Mouse (Mus musculus) heart, embryonic 14.5 days (tissue): ENCODE measurements at regions not wholly inside any gene's neighbourhood (a gene's known extent, or its start where the extent isn't known, plus 50 kb on each side); places are given as distances from the start of the nearest gene placed in this dataset.

ENCODE experiments used
- ATAC-seq: fragments of 200-750 bp; cut with Nextera tagmentation; 2 replicates; pipeline ENCODE4 v1.8.0; 2017; ENCODE audit warnings: low read depth, moderate TSS enrichment; ENCODE audit not compliant: insufficient number of reproducible peaks, insufficient read depth, low FRiP score
- H3K27ac ChIP-seq, 2 experiments: fragments of 200-500 bp in 1 of 2; fragments of 300-500 bp in 1 of 2; sonication (generic) in 1 of 2; replicated peaks in 1 of 2; 2 replicates each; pipeline ENCODE4 v1.5.1; 2012 to 2014; ENCODE audit warnings: low read depth in 2 of 2, low read length in 2 of 2, control low read depth in 1 of 2, mild to moderate bottlenecking in 1 of 2, mixed read lengths in 1 of 2; ENCODE audit not compliant: control insufficient read depth in 1 of 2, insufficient read depth in 1 of 2
- H3K27me3 ChIP-seq: fragments of 300-500 bp; sonication (generic); 2 replicates; pipeline ENCODE4 v1.6.1; 2014; ENCODE audit warnings: mild to moderate bottlenecking, low read length, control low read depth; ENCODE audit not compliant: control insufficient read depth, insufficient read depth
- H3K36me3 ChIP-seq: fragments of 300-500 bp; sonication (generic); 2 replicates; pipeline ENCODE4 v1.6.1; 2014; ENCODE audit warnings: mild to moderate bottlenecking, control low read depth, low read length, mixed read lengths; ENCODE audit not compliant: control insufficient read depth, insufficient read depth
- H3K4me1 ChIP-seq, 2 experiments: fragments of 200-500 bp in 1 of 2; fragments of 300-500 bp in 1 of 2; sonication (generic) in 1 of 2; 2 replicates each; pipeline ENCODE4 v1.6.1; 2012 to 2014; ENCODE audit warnings: low read length in 2 of 2, control low read depth in 1 of 2, mixed read lengths in 1 of 2; ENCODE audit not compliant: control insufficient read depth in 2 of 2, insufficient read depth in 2 of 2
- H3K4me2 ChIP-seq: fragments of 300-500 bp; sonication (generic); 2 replicates; pipeline ENCODE4 v1.6.1; 2014; ENCODE audit warnings: mild to moderate bottlenecking, low read length
- H3K4me3 ChIP-seq, 2 experiments: fragments of 200-500 bp in 1 of 2; fragments of 300-500 bp in 1 of 2; sonication (generic) in 1 of 2; 2 replicates each; pipeline ENCODE4 v1.5.1; 2012 to 2014; ENCODE audit warnings: low read length in 2 of 2, mild to moderate bottlenecking in 2 of 2, control low read depth in 1 of 2, low read depth in 1 of 2, moderate library complexity in 1 of 2; ENCODE audit not compliant: control insufficient read depth in 1 of 2, insufficient read depth in 1 of 2
- H3K9ac ChIP-seq: fragments of 300-500 bp; sonication (generic); 2 replicates; pipeline ENCODE4 v1.6.1; 2014; ENCODE audit warnings: mild to moderate bottlenecking, low read length
- H3K9me3 ChIP-seq: fragments of 300-500 bp; sonication (generic); 2 replicates; pipeline ENCODE4 v1.6.1; 2016; ENCODE audit warnings: low read length, control low read depth; ENCODE audit not compliant: control insufficient read depth
- WGBS: fragments of 180-500 bp; shearing (Covaris S2); extraction: QIAGEN DNeasy Blood & Tissue Kit; methylation state at CpG from one replicate; pipeline ENCODE4 v1.1.7; 2014; 5-methylcytosine and 5-hydroxymethylcytosine counted together

GRCm38 (mm10) chr13:16805560-16805959 lies 793.9 kb downstream of the Inhba start:
- Histone ChIP-seq H3K27me3 (no peaks in the 10 kb centered on the region), H3K9ac (no peak overlapping the region), H3K4me2 (no peak overlapping the region), H3K27ac (no peak overlapping the region), H3K36me3 (no peaks in the 10 kb centered on the region), H3K4me1 (no peaks in the 10 kb centered on the region), H3K9me3 (no peaks in the 10 kb centered on the region), H3K4me3 (no peak overlapping the region)
- no peak for ATAC-seq
- WGBS, result 55% methylated on average over 3 of the region's 3 CpGs
